Mouse (Mus musculus): ENCODE results near the gene Gm40193.

GRCm38 (mm10) chr11:70489684-70490083, 43.1 kb downstream of the Gm40193 start:
- TF ChIP-seq POLR2A (IDR thresholded peaks at IDR 0.05; ENCODE audit: insufficient read depth, low read depth, low read length) (no peak), CTCF (IDR thresholded peaks at IDR 0.05; ENCODE audit: insufficient read depth, low read depth, low read length) (no peak)

Data from olfactory bulb, adult 2 months (tissue).